Mouse (Mus musculus) NIH3T3 (cell line): Measurements from ENCODE around the gene Unc50.
A peak's percentile ranks its signal among the peaks of the same experiment; 100 is the strongest.

ENCODE experiments used
- DNase-seq: peaks from one replicate; pipeline ENCODE4 v3.0.0-alpha.2; 2012; ENCODE audit warnings: low read depth

Unc50 gene

DNA sequence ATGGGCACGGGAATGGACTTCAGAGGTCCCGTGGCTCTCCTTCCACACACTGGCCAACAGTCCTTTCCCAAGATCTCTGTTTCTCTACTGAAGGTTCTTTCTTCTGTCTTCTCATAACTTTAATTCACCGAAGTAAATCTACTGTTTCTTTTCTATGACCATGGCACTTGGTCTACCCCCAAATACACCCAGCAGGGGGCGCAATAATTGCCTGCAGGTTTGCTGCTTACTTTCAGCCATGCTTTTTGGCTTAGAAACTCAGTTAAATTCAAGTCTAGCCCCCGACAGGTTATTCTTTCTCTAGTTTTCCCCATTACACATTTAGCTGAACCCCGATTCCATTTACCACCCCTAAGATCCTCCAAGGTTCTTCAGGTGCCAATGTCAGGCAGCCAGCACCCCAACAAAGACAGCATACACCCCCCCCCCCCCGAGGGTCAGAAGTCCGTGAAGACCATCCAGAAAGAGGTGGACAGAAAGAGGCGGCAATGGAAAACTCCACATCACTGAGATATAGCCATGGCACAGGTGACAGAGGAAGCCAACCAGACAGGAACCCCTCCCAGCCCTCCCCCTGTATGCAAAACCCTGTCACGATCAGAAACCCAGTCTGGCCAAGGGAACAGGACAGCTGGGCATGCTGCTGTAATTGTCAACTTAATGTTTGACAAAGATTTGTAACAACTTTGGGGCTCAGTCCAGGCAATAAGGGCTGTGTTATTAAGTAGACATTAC lies 18.6 kb downstream of the Unc50 start:
- DNase-seq = peak; percentile 54

DNA sequence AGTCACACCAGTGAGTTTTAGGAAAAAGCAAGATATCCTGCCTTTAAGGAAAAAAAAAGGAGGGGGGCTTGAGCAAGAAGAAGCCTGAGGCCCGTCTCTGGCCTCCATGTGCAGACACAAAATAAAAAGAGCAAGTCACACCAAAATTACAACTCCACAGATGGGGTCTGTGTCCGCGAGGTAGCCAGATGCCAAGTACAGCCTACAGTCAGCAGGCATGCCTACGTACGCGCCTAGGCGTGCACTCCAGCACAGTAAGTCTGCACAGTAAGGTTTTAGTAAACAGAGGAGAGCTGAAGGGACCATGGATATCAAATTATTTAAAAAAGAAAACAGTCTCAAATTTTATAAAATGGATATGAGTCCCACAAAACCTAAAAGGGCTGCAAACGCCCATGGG lies 21.3 kb downstream of the Unc50 start:
- no peak for DNase-seq

DNA sequence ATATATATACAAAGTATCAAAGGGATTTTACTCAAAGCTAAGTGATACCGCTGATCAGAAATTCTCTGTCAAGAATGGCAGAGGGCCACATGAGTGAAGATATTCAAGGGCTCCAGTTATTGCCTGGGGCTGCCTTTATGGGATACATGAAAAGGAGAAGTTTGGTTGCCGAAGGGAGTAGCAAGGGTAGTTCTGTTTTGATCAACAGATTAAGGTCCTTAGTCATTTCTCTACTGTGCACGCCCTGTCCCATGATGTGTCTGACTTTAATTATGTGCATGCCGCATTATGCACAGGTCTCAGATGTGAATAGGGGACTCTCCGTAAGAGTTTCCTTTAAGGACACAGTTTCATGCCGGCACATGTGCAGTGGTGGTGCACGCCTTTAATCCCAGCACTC lies 27.6 kb downstream of the Unc50 start:
- DNase-seq = no peak

DNA sequence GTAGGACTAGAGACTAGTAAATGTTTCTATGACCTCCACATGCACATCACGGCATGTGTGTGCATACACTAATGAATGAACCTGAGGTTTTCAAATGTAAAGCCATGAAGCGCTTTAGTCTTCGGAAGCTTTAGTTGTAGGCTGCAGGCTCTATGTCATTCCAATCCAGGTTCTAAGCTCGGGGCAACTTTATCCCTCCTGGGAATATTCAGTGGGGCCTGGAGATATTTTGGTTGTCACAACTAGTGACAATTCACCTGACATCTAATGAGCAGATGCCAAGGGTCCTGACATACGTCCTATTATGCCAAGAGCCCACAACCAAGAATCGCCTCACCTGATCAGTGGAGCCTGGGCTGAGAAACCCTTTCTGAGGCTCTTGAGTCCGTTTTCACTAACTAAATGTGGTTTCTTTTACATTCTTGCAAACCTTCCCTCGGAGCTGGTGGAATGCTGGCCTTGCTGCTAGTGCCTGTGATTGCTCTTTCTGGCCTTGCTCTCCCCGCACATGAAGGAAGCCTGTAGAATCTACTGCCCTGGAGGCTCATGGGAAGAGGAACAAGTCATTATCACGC lies 35.0 kb downstream of the Unc50 start:
- peak; percentile 7 for DNase-seq

DNA sequence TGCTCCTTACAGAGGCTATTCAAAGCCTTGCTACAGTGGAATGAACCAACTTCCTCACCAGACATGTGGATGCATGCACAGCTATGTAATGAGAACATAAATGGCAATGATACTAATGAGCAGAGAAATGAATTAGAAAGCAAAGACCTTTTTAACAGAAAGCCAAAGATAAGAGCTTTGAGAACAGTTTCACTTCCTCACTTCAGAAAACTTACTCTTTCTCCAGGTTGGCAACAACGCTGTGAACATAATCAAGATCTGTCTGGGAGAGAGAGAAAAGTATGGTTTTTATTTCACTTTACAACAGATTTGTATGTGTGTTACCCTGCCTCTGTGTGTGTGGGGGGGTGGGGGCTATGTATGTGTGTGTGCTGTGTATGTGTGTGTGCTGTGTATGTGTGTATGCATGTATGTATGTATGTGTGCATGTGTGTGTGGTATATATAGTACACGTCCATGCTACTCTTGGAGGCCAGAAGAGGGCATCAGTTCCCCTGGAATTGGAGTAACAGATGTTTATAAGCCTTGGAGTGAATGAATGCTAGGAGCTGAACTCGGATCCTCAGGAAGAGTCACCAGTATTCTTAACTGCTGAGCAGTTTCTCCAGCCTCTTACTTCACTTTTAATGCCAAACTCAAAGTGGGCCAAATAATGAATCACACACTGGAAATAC lies 36.5 kb downstream of the Unc50 start:
- peak; percentile 11 for DNase-seq

DNA sequence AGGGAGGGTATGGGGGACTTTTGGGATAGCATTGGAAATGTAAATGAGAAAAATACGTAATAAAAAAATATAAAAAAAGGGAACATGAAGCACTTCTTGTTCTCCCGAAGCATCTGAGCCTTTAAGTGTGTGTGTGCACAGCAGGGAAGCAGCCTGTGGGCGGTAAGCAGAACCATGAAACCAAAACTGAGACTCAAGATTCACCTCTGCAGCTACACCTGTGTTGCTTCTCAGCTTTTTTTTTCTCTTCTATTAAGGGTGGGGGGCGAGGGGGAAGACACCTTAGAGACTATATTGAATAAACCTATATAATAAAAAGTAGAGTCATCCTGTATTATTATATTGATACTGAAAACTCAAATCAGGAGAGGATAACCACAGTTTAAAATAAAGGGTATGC lies 37.9 kb downstream of the Unc50 start:
- no peak for DNase-seq

DNA sequence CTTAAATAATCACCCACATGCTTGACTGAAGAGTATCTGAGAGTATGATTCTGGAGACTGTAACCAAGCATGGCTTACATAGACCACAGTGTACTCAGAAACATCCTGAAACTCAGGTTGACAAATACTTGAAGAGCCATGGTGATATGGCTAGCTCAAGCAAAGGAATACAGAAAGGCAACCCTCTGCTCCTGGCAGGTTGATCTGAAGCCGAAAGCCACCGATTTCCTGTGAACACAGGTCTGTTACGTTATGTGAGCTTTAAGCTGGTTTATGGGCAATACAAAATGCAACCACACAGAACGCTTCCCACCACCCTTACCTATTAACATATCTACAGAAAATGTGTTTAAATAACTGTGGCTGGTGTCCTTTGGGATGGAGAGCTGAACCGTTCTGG lies 39.1 kb downstream of the Unc50 start:
- DNase-seq = no peak

DNA sequence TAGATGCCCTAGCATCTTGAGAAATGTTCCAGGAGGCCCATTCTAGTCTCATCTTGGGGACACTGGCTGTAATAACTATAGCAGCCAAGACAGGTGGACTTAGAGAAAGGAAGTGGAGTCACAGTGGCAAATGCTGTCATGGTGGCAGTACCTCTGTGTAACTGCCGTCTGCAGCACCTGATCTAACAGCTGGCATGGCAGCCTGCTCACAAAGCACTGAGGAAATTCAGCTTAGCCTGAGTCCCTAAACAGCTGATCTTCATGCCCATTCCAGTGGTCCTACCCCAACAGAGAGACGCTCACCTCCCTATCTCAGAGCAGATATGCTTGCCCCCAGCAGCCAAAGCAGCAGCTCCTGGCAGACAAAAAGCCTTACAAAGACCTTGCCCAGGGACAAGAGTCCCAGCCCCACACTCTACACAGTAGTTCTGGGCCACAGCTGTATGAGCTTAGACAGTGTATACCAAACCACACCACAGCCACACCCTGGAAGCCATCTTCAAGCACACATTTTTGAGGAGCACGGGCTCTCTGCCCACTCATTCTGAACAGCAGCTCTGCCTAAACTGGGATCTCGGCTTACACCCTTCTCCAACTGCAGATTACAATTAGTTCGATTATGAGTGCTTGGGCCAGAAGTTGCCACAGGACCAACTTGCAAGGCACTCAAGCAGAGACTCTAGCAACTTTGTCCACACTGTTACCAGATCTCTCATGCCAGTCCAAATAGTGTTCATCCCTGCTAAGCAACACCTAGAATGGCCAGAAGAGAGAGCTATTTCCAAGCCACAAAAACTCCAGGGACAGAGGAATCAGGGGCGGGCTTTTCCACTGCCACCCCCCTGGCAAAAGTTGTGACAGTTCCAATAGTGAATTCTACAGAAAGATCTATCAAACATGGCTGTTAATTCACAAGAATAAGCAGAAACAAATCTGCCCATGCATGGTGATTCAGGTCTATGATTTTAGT lies 41.5 kb downstream of the Unc50 start:
- no peak for DNase-seq

DNA sequence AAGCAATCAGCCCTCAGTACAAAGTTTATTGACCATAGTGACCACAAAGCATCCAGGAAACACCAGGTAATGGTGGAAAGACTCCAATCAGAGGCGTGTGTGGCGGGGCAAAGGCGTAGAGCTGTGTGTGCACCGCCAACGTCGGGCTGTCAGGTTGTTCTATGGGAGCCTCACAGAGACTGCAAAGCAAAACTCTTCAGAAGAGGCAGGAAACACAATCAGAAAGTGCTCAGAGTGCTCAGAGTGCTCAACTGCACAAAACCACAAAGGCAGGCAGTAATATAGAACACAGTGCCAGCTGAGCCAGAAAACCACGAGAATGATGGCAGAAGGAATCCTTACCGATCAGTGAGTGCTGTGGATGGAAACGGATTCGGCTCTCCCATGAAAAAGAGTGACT lies 43.3 kb downstream of the Unc50 start:
- no peak for DNase-seq

DNA sequence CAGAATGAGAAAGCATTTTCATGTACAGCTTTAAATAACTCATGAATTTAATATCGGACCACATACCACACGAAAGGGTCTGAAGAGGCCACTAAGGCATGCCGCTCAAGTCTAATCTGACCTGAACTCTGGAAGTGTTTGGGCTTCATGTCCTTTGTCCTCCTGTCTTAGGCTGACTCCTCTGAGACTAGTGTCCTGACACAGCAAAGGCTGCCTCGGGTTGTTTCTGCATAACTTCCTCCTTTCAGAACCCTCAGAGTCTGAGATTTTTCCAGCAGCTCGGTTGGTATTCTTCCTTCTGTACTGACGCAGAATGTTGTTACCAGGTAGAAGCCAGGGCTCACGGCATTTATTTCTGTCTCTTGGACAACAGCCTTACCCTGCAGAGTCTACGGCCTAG lies 44.1 kb downstream of the Unc50 start:
- DNase-seq = no peak

DNA sequence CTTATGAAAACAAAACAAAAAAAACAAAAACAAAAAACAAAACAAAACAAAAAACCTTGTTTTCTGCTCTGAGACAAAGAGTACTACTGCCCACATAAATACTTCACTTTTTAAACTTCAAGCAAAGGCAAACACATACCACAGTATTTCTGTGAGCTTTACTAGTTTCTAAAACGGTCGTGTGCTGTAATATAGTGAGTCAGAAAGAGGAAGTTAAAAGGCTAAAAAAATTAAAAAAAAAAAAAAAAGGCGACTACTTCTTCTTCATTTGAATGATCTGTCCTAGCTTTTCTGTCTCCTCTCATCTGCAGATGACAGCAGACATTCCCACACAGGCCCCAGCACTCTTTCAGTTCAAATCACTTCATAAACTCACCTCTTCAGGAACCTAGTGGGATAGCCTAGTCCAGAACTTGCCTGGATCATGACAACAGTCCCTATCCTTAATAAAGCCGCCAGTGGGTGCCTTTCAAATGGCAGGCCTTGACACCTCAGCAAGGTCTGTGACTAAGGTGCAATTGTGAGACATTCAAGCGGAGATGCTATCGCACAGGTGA lies 44.8 kb downstream of the Unc50 start:
- DNase-seq = no peak

DNA sequence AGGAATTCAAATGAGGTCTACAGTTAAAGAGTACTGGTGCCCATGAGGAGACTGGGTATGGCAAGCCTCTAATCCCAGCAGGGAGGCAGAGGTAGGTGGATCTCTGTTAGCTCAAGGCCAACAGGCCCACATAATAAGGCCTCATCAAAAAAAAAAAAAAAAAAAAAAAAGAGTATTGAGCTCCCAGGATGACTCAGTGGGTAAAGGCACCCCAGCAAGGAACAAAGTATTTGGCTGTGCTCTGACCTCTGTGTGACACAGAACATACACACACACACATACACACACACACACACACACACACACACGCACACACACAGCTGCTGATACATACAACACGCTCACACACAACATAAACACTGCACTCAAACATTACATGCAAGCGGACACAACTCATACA lies 45.4 kb downstream of the Unc50 start:
- no peak for DNase-seq

DNA sequence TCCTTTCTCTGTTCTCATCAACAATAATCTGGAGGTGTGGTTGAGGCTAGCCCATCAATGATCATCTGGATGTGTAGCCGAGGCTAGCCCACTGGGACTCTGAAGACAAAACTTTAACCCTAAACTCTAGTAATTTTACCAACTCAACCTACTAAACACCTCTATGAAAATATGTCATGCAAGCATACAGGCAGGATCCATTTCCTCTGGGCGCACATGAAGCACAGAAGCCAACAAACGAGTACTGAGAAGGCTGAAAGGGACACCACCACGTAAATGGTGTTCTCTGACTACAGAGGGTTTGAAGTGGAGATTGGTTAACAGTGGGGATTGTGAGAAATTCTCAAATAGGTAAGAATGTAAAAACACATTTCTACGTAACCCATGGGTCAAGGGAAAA lies 47.3 kb downstream of the Unc50 start:
- DNase-seq = no peak

DNA sequence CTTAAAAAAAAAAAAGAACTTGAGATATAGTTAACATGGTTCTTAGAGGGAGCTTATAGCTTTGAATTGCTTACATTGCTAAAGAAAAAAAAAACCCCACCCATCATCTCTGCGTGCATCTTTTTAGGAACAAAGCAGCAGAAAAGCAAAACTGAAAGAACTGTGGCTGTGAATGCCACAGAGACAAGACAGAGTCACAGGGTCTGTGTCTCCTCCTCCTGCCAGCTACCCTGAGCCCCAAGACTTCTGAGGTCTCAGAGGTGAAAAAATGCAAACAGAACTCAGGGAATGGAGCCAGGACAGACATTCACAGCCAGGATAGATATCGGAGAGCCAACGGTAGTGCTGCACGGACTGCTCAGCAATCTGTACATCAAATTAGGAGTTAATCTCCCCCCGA lies 48.0 kb downstream of the Unc50 start:
- DNase-seq = no peak

DNA sequence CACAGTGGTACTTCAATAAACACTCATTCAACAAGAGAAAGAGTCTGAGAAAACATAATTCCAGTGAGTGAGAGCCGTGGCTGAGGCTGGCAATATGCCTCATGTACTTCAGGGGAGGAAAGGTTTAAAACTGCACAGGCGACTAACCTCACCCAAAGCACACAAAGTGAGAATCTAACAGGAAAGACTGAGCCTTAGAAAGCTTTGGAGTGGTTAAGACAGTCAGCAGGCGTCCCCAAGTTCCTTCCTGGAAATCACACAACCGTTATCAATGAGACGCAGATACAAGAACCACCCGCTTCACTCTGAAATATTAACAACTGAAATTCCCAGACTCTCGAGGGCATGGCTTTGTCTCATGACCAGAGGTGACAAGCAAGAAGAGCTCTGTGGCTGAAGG lies 48.5 kb downstream of the Unc50 start:
- no peak for DNase-seq

DNA sequence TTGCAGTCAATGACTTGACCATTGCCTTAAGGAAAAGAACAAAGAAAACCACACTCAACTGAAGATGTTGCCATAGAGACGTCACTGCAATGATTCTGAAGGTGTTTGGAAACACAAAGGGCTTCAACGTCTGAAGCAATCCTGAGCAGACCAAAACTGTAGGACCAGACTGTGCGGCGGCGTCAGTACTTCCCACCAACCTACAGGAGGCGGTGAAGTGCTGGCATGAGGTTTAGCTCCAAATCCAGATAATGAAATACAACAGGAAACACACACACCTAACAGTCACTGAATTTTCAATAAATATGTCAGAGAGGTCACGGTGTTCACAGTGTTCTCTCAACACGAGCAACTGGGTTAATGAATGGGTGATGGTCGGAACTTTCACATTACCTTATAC lies 49.1 kb downstream of the Unc50 start:
- no peak for DNase-seq

DNA sequence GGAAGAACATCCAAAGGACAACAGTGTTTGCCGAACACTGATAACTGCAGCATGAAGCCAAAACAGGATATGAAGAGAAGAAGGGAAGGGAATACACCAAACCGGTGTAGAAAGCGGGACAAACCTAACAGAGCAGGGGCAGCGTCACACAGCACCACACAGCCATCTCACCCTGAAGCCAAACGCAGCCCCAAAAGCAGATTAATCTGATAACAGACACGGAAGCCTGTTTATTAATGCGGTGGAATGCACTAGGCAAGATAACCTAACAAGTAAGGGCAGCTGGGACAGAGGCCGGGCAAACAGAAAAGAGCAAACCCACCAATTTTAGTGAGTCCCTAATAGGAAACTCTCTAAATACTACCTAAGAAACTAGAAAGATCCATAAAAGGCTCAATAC lies 49.8 kb downstream of the Unc50 start:
- no peak for DNase-seq

DNA sequence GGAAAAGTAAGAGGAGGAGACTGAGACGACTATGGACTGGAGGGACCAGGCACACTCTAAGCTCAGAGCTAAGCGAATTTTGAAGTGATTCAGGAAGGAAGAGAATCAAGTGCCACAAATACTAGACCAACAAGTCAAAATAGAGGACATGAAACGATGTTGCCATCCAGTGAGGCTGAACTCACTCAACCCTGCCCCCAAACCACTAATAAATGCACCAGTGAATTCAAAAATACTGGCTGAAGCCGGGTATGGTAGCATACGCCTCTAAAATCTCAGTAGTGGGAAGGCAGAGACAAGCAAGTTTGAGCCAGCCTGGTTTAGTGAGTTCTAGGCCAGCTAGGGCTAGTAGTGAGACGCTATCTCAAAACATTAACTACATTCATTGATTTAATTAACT lies 50.8 kb downstream of the Unc50 start:
- DNase-seq = no peak

DNA sequence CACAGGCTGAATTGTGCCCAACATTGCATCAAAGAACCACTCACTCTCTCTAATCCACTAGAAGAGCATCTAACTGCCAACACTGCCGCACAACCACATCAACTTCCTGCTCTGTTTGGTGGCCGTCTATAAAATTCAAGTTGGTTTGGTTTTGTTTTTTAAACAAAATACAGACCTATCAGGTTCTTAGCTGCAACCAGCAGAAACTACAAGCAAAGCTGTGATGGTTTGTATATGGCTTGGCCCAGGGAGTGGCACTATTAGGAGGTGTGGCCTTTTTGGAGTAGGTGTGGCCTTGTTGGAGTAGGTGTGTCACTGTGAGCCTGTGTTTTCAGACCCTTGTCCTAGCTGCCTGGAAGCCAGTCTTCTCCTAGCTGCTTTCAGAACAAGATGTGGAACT lies 51.4 kb downstream of the Unc50 start:
- DNase-seq = no peak

DNA sequence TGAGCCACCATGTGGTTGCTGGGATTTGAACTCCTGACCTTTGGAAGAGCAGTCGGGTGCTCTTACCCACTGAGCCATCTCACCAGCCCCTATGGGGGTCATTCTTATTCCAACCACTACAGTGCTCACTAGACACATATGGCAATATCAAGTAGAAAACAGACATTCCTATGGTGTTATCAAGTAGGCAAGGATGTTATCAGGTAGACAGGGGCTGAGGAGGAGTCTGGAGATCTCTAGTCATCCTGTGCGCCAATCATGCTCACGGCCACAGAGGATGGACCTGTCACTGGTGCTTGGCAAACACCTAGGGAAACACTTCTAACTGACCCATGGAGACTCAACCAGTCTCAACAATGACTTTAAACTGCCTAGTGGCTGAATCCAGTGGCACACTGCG lies 54.7 kb downstream of the Unc50 start:
- no peak for DNase-seq

DNA sequence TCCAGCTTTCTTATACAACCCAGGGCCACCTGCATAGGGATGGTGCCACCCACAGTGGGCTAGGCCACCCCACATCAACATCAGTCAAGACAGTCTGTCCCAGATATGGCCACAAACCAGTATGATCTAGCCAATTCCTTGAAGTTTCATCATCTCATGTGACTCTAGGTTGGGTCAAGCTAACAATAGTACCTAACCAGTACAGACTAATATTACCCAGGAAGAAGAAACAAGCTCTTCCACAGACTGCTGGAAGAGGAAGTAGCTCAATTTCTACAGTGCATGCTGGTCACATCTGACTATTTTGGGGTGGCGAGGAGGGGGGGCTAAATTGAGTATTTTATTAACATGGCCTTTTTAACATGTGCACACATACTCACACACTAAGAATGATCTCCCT lies 56.5 kb downstream of the Unc50 start:
- DNase-seq = no peak

DNA sequence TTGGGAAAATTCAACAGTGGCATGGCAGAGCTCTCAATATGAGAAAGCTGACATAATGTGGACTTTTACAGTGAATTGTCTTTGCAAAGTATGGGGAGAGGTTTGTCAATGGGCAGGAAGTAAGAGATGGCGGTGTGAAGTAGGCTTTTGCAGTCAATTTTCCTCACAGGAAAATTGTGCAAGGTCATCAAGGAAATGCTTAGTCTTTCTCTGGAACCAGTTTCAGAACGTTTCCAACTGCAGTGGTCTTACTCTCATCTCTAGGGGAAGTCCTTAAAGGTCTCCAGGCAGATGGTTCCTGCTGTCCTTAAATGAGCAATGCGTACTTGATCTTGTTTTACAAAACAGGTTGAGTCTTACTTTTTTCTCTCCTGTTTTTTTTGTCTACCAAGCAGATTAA lies 57.1 kb downstream of the Unc50 start:
- no peak for DNase-seq
